Mouse (Mus musculus): ENCODE measurements around the gene Tap2. TPM values are rescaled to one million over a fixed set of nuclear protein-coding genes. Genes with fewer than 3 reads are reported as not detected.

Tap2 gene
- polyA plus RNA-seq, 1 experiment from 2014 or later, result 5.9 TPM

GRCm38 (mm10) chr17:34261502-34261901 lies 58.2 kb downstream of the Tap2 start:
- WGBS, result 31% methylated on average over 4 of the region's 4 CpGs

GRCm38 (mm10) chr17:34263068-34263467 lies 59.7 kb downstream of the Tap2 start:
- Histone ChIP-seq H3K4me2 (peak overlapping the region; percentile 92), H3K27ac (no peak overlapping the region), H3K36me3 (no peaks in the 10 kb centered on the region), H3K9ac (no peak overlapping the region), H3K4me3 (peak overlapping the region; percentile 44), H3K4me1 (peaks cover 20% of the 10 kb centered on the region), H3K27me3 (peaks cover 59% of the 10 kb centered on the region), H3K9me3 (no peaks in the 10 kb centered on the region)
- 1% methylated on average over 8 of the region's 8 CpGs for WGBS
- ATAC-seq (ENCODE audit: insufficient number of reproducible peaks, low FRiP score, low TSS enrichment, low read depth), result peak; percentile 61

More at GRCm38 (mm10) chr17:34261502-34261901, 58.2 kb downstream of the Tap2 start:
- ATAC-seq (ENCODE audit: insufficient number of reproducible peaks, low FRiP score, low TSS enrichment, low read depth), result no peak
- Histone ChIP-seq H3K4me3 (no peak overlapping the region), H3K27ac (no peak overlapping the region), H3K9ac (no peak overlapping the region), H3K4me2 (no peak overlapping the region), H3K36me3 (no peaks in the 10 kb centered on the region), H3K4me1 (peaks cover 20% of the 10 kb centered on the region), H3K9me3 (no peaks in the 10 kb centered on the region), H3K27me3 (peaks cover 49% of the 10 kb centered on the region)

- Histone ChIP-seq H3K4me2 (peak overlapping the region; percentile 92), H3K27me3 (peaks cover 60% of the 10 kb centered on the region), H3K9ac (no peak overlapping the region), H3K4me3 (peak overlapping the region; percentile 44), H3K9me3 (no peaks in the 10 kb centered on the region), H3K4me1 (peaks cover 20% of the 10 kb centered on the region), H3K27ac (no peak overlapping the region), H3K36me3 (no peaks in the 10 kb centered on the region)
- WGBS, result 8% methylated on average over 14 of the region's 14 CpGs
- ATAC-seq (ENCODE audit: insufficient number of reproducible peaks, low FRiP score, low TSS enrichment, low read depth), result no peak
These were observed 60.6 kb downstream of the Tap2 start for GRCm38 (mm10) chr17:34263811-34264371.

- H3K4me1 ChIP-seq, result peaks cover 20% of the 10 kb centered on the region
- peaks cover 52% of the 10 kb centered on the region for H3K27me3 ChIP-seq
- peak overlapping the region; percentile 44 for H3K4me3 ChIP-seq
- WGBS, result 1% methylated on average over 93 of the region's 93 CpGs
- no peaks in the 10 kb centered on the region for H3K36me3 ChIP-seq
- H3K9ac ChIP-seq, result peak overlapping the region; percentile 27
- no peak overlapping the region for H3K27ac ChIP-seq
- no peaks in the 10 kb centered on the region for H3K9me3 ChIP-seq
- peak overlapping the region; percentile 92 for H3K4me2 ChIP-seq
- no peak for ATAC-seq (ENCODE audit: insufficient number of reproducible peaks, low FRiP score, low TSS enrichment, low read depth)
These were observed 61.4 kb downstream of the Tap2 start for GRCm38 (mm10) chr17:34264452-34265351.

Other genes with a start within 250 kb of the Tap2 start
- gene Vps52, start 247.7 kb upstream of the Tap2 start, polyA plus RNA-seq (2015; fragmentation: Nextera tagmentation; extraction: Ambion mirVana), result 46.5 and 50.4 TPM in 2 replicates
- 1,572 and 1,837 TPM in 2 replicates for gene Rps18, start 247.5 kb upstream of the Tap2 start, polyA plus RNA-seq (2015; fragmentation: Nextera tagmentation; extraction: Ambion mirVana)
- 25.5 and 31.3 TPM in 2 replicates for gene H2-K1, start 203.2 kb upstream of the Tap2 start, polyA plus RNA-seq (2015; fragmentation: Nextera tagmentation; extraction: Ambion mirVana)
- gene Ring1, start 178.8 kb upstream of the Tap2 start, polyA plus RNA-seq (2015; fragmentation: Nextera tagmentation; extraction: Ambion mirVana), result 18.1 and 18.9 TPM in 2 replicates
- 45.0 and 50.3 TPM in 2 replicates for gene H2-Ke6, start 175.5 kb upstream of the Tap2 start, polyA plus RNA-seq (2015; fragmentation: Nextera tagmentation; extraction: Ambion mirVana)
- 258 and 259 TPM in 2 replicates for gene Slc39a7, start 171.8 kb upstream of the Tap2 start, polyA plus RNA-seq (2015; fragmentation: Nextera tagmentation; extraction: Ambion mirVana)
- 44.4 and 52.5 TPM in 2 replicates for gene Rxrb, start 171.7 kb upstream of the Tap2 start, polyA plus RNA-seq (2015; fragmentation: Nextera tagmentation; extraction: Ambion mirVana)
- gene Col11a2, start 164.1 kb upstream of the Tap2 start, polyA plus RNA-seq (2015; fragmentation: Nextera tagmentation; extraction: Ambion mirVana), result 94.4 and 96.5 TPM in 2 replicates
- 0.61 and 0.79 TPM in 2 replicates for gene H2-Oa, start 111.2 kb upstream of the Tap2 start, polyA plus RNA-seq (2015; fragmentation: Nextera tagmentation; extraction: Ambion mirVana)
- gene H2-DMa, start 84.0 kb upstream of the Tap2 start, polyA plus RNA-seq (2015; fragmentation: Nextera tagmentation; extraction: Ambion mirVana), result 13.4 and 15.2 TPM in 2 replicates
- 104 and 112 TPM in 2 replicates for gene Brd2, start 80.9 kb upstream of the Tap2 start, polyA plus RNA-seq (2015; fragmentation: Nextera tagmentation; extraction: Ambion mirVana)
- 0.37 and 0.38 TPM in 2 replicates for gene H2-DMb2, start 60.2 kb upstream of the Tap2 start, polyA plus RNA-seq (2015; fragmentation: Nextera tagmentation; extraction: Ambion mirVana)
- 2.6 and 3.3 TPM in 2 replicates for gene H2-DMb1, start 50.5 kb upstream of the Tap2 start, polyA plus RNA-seq (2015; fragmentation: Nextera tagmentation; extraction: Ambion mirVana)
- 13.2 and 13.4 TPM in 2 replicates for gene Tap1, start 16.0 kb upstream of the Tap2 start, polyA plus RNA-seq (2015; fragmentation: Nextera tagmentation; extraction: Ambion mirVana)
- gene Psmb9, start 15.8 kb upstream of the Tap2 start, polyA plus RNA-seq (2015; fragmentation: Nextera tagmentation; extraction: Ambion mirVana), result 3.1 and 3.4 TPM in 2 replicates
- gene Psmb8, start 5.8 kb upstream of the Tap2 start, polyA plus RNA-seq (2015; fragmentation: Nextera tagmentation; extraction: Ambion mirVana), result 11.7 and 12.1 TPM in 2 replicates
- gene H2-Ob, start 35.4 kb downstream of the Tap2 start, polyA plus RNA-seq (2015; fragmentation: Nextera tagmentation; extraction: Ambion mirVana), result 0.32 TPM in 1 of 2 replicates, not detected in the other
- 5.8 and 7.5 TPM in 2 replicates for gene H2-Ab1, start 54.2 kb downstream of the Tap2 start, polyA plus RNA-seq (2015; fragmentation: Nextera tagmentation; extraction: Ambion mirVana)
- gene H2-Aa, start 84.3 kb downstream of the Tap2 start, polyA plus RNA-seq (2015; fragmentation: Nextera tagmentation; extraction: Ambion mirVana), result 2.9 and 3.3 TPM in 2 replicates
- 3.3 and 3.8 TPM in 2 replicates for gene H2-Eb1, start 102.3 kb downstream of the Tap2 start, polyA plus RNA-seq (2015; fragmentation: Nextera tagmentation; extraction: Ambion mirVana)
- gene H2-Eb2, start 122.1 kb downstream of the Tap2 start, polyA plus RNA-seq (2015; fragmentation: Nextera tagmentation; extraction: Ambion mirVana), result not detected in 2 replicates
- 0.20 TPM in 2 replicates for gene Btnl2, start 151.3 kb downstream of the Tap2 start, polyA plus RNA-seq (2015; fragmentation: Nextera tagmentation; extraction: Ambion mirVana)
- gene Btnl1, start 173.6 kb downstream of the Tap2 start, polyA plus RNA-seq (2015; fragmentation: Nextera tagmentation; extraction: Ambion mirVana), result not detected in 2 replicates
- 0.61 TPM in 1 of 2 replicates, not detected in the other for gene BC051142, start 195.3 kb downstream of the Tap2 start, polyA plus RNA-seq (2015; fragmentation: Nextera tagmentation; extraction: Ambion mirVana)